Mouse (Mus musculus): ENCODE data around the gene Gm17677.

Gene Gm17677

GRCm38 (mm10) chr9:35740749-35741148, at the start of gene Gm17677:
Gm17677 (plus strand) TSS chr9:35741049.
- DNase-seq = no peak

- no peak for DNase-seq
These were observed 48.9 kb upstream of the Gm17677 start for GRCm38 (mm10) chr9:35691924-35692323.

DNA sequence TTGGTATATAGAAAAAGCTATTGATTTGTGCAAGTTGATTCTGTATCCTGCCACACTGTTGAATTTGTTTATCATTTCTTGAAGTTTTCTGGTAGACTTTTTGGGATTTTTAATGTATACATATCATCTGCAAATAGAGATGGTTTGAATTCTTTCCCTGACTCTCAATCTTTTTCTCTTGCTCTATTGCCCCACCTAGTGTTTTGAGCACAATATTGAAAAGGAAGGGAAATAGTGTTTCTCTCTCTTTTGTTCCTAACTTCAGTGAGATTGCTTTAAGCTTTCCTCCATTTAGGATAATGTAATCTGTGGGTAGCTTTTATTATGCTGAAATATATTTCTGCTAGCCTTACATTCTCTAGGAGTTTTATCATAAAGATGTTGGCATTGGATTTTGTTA, 33.6 kb upstream of the Gm17677 start:
- peak; percentile 2 for DNase-seq

DNA sequence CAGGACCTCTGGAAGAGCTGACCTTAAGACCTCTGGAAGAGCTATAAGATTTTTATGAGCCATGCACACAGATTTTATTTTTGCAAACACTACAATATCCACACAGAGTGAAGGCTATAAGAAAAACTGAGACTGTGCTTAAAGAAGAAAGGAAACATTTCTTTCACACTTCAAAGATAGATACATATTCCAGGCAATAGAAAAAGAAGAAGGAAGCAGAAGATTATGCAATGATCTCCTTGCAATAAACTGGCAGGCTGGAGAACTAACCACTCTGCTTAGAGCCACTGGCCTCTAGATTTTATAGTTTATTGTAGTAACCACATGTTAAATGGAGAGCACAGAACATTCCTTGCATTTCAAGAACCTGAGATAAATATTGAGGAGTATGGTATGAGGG, 16.0 kb downstream of the Gm17677 start:
- no peak for DNase-seq

DNA sequence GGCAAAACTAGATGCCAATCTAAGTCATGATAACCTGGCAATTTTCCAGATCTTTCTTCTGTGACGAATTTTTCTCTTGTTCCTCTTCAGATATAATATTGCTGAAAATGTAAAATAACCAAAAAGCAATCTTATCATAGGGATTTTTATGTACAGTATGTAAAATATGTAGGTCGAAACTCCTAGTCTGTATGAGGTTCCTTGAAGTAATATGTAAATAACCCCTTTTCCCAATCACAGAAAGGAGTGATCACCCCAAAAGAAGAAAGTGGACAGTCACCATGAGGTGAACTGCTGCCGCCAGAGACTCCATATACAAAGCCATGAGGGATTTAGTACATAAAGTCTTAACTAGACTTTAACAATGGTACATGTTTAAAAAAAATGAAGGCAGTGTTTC, 37.2 kb downstream of the Gm17677 start, which contains the start of gene Gm17727:
Gm17727 (minus strand) TSS at position 101 of the 400 bp plus-strand sequence.
- DNase-seq = no peak

DNA sequence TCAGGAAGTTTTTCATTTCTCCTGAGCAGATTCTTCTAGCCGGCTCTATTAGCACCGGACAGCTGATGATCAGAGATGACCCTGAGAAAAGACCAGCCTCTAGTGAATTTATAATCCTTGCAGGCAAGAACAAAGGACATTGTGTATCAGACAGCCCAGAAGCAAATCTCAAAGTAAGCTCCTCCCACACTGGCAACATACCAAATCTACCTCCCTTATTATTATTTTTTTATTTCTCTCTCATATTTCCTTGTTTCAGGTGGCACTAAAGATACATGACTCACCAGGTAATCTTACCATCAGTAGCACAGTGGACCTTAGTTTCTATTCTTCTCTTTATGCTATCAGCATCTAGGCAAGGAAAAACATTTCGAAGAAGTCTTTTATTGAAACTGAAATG, 49.2 kb downstream of the Gm17677 start, which contains the start of the genes Gm27235 and D730048I06Rik:
Gm27235 (minus strand) TSS at position 101 of the 400 bp plus-strand sequence.
D730048I06Rik (minus strand) TSS at position 112 of the 400 bp plus-strand sequence.
- no peak for DNase-seq

Measured in kidney, adult 9 months (tissue).